Mouse (Mus musculus) small intestine, adult 2 months (tissue): ENCODE results near the gene Ggt1. TPM values are rescaled to one million over a fixed set of nuclear protein-coding genes. Genes with fewer than 3 reads are reported as not detected.
A peak's percentile ranks its signal among the peaks of the same experiment; 100 is the strongest.

Experiments
- H3K27ac ChIP-seq: fragments of 200-500 bp; 2 replicates; pipeline ENCODE4 v1.5.1; 2012; ENCODE audit warnings: low read depth, low read length, control low read depth, inconsistent platforms; ENCODE audit not compliant: insufficient read depth
- H3K27me3 ChIP-seq: fragments of 200-500 bp; 2 replicates; pipeline ENCODE4 v1.6.1; 2012; ENCODE audit warnings: mild to moderate bottlenecking, moderate library complexity, low read length, inconsistent platforms; ENCODE audit not compliant: control insufficient read depth, insufficient read depth
- H3K36me3 ChIP-seq: fragments of 200-500 bp; 2 replicates; pipeline ENCODE4 v1.6.1; 2012; ENCODE audit warnings: mild to moderate bottlenecking, low read length, control low read depth, inconsistent platforms; ENCODE audit not compliant: control insufficient read depth, insufficient read depth
- H3K4me1 ChIP-seq: fragments of 200-500 bp; 2 replicates; pipeline ENCODE4 v1.6.1; 2012; ENCODE audit warnings: low read length, inconsistent platforms, mixed read lengths; ENCODE audit not compliant: control insufficient read depth, insufficient read depth, insufficient read length
- H3K4me3 ChIP-seq: fragments of 200-500 bp; 2 replicates; pipeline ENCODE4 v1.5.1; 2012; ENCODE audit warnings: low read depth, mild to moderate bottlenecking, control low read depth, inconsistent platforms, low read length, moderate library complexity
- CTCF ChIP-seq: fragments of 200-500 bp; IDR thresholded peaks from 2 replicates; pipeline ENCODE4 v1.5.1; 2012; ENCODE audit warnings: low read depth, mild to moderate bottlenecking, control low read depth, inconsistent platforms, low read length, moderate library complexity, mixed read lengths; ENCODE audit not compliant: insufficient replicate concordance, insufficient read length; ENCODE audit errors: extremely low read depth
- POLR2A ChIP-seq: fragments of 200-500 bp; IDR thresholded peaks from 2 replicates; pipeline ENCODE4 v1.6.1; 2012; ENCODE audit warnings: low read depth, mild to moderate bottlenecking, control low read depth, inconsistent platforms, low read length, moderate library complexity
- WGBS: fragments of 180-500 bp; shearing (Covaris S2); methylation state at CpG from one replicate; pipeline ENCODE4 v1.1.7; 2018; 5-methylcytosine and 5-hydroxymethylcytosine counted together
- polyA plus RNA-seq: library from polyadenylated mRNA; depleted of rRNA; stranded (reverse); fragments of >200 nt; gene quantifications from 2 replicates; pipeline ENCODE4 v1.2.3, GENCODE M21; 2012

Ggt1 gene
- polyA plus RNA-seq, 1 experiment: 722 TPM

GRCm38 (mm10) chr10:75589129-75589528 is 27.7 kb downstream of the Ggt1 start, which contains the start of gene Ggt5:
Ggt5 (plus strand) TSS chr10:75589340.
- 35% methylated on average over 5 of the region's 5 CpGs for WGBS
- Histone ChIP-seq H3K4me3 (peak within 1 kb of the TSS; percentile 66), H3K27ac (peak within 1 kb of the TSS; percentile 95), H3K4me1 (peaks cover 17% of the 10 kb centered on the region), H3K36me3 (peaks cover 14% of the 10 kb centered on the region), H3K27me3 (no peaks in the 10 kb centered on the region)
- no peak for TF ChIP-seq CTCF
- peak; percentile 8; the same call in 1 of the 2 replicates for TF ChIP-seq POLR2A

GRCm38 (mm10) chr10:75589651-75590050 is 28.2 kb downstream of the Ggt1 start:
- Histone ChIP-seq H3K27me3 (no peaks in the 10 kb centered on the region), H3K36me3 (peaks cover 13% of the 10 kb centered on the region), H3K4me3 (peak overlapping the region; percentile 66), H3K27ac (peak overlapping the region; percentile 95), H3K4me1 (peaks cover 17% of the 10 kb centered on the region)
- TF ChIP-seq CTCF: no peak
- no peak for TF ChIP-seq POLR2A
- WGBS: 55% methylated on average over 16 of the region's 16 CpGs

- peak overlapping the region; percentile 95 for H3K27ac ChIP-seq
- TF ChIP-seq CTCF (0 out of 2 replicates have a peak, but pooled peaks have one; percentile 11), POLR2A (0 out of 2 replicates have a peak, but pooled peaks have one; percentile 38)
- peaks cover 2% of the 10 kb centered on the region for H3K36me3 ChIP-seq
- peak overlapping the region; percentile 47 for H3K4me3 ChIP-seq
- H3K27me3 ChIP-seq: no peaks in the 10 kb centered on the region
- H3K4me1 ChIP-seq: peaks cover 18% of the 10 kb centered on the region
- WGBS: 67% methylated on average over 12 of the region's 12 CpGs
Observed at GRCm38 (mm10) chr10:75591211-75591894, 29.9 kb downstream of the Ggt1 start.

GRCm38 (mm10) chr10:75592585-75592984 is 31.2 kb downstream of the Ggt1 start:
- Histone ChIP-seq H3K4me3 (0 out of 2 replicates have a peak overlapping the region, but pooled peaks have one; percentile 47), H3K27ac (peak overlapping the region; percentile 84), H3K4me1 (peaks cover 17% of the 10 kb centered on the region), H3K27me3 (no peaks in the 10 kb centered on the region), H3K36me3 (no peaks in the 10 kb centered on the region)
- 67% methylated on average over 7 of the region's 7 CpGs for WGBS
- TF ChIP-seq POLR2A (no peak), CTCF (no peak)

GRCm38 (mm10) chr10:75595981-75596380 is 34.6 kb downstream of the Ggt1 start:
- Histone ChIP-seq H3K27me3 (no peaks in the 10 kb centered on the region), H3K27ac (no peak overlapping the region), H3K4me1 (peaks cover 11% of the 10 kb centered on the region), H3K36me3 (no peaks in the 10 kb centered on the region), H3K4me3 (no peak overlapping the region)
- 17% methylated on average over 8 of the region's 8 CpGs for WGBS
- TF ChIP-seq CTCF (no peak), POLR2A (no peak)

- Histone ChIP-seq H3K4me3 (no peak overlapping the region), H3K27me3 (no peaks in the 10 kb centered on the region), H3K27ac (no peak overlapping the region), H3K4me1 (peaks cover 5% of the 10 kb centered on the region; the same call in 1 of the 2 replicates), H3K36me3 (no peaks in the 10 kb centered on the region)
- TF ChIP-seq CTCF (no peak), POLR2A (no peak)
- WGBS: 86% methylated on average over 7 of the region's 7 CpGs
Observed at GRCm38 (mm10) chr10:75600189-75600730, 38.9 kb downstream of the Ggt1 start.

- Histone ChIP-seq H3K27ac (no peak overlapping the region), H3K27me3 (no peaks in the 10 kb centered on the region), H3K4me3 (no peak overlapping the region), H3K36me3 (no peaks in the 10 kb centered on the region), H3K4me1 (peaks cover 3% of the 10 kb centered on the region; the same call in 1 of the 2 replicates)
- TF ChIP-seq POLR2A (no peak), CTCF (peak; percentile 56; the same call in 1 of the 2 replicates)
- WGBS: 31% methylated on average over 11 of the region's 11 CpGs
Observed at GRCm38 (mm10) chr10:75605162-75605846, 43.9 kb downstream of the Ggt1 start.
